Mouse (Mus musculus) kidney, adult 2 months (tissue): ENCODE data around the gene Gm6034.

ENCODE experiments used
- CTCF ChIP-seq: fragments of 200-500 bp; conservative IDR thresholded peaks from 2 replicates; pipeline ENCODE4 v1.5.1; 2011; ENCODE audit warnings: low read depth, mild to moderate bottlenecking, control low read depth, low read length, moderate library complexity, mixed read lengths; ENCODE audit not compliant: insufficient read depth, insufficient read length
- POLR2A ChIP-seq: fragments of 200-500 bp; IDR thresholded peaks from one replicate; pipeline ENCODE4 v1.6.1; 2011; ENCODE audit warnings: low read depth, low read length, control low read depth

DNA sequence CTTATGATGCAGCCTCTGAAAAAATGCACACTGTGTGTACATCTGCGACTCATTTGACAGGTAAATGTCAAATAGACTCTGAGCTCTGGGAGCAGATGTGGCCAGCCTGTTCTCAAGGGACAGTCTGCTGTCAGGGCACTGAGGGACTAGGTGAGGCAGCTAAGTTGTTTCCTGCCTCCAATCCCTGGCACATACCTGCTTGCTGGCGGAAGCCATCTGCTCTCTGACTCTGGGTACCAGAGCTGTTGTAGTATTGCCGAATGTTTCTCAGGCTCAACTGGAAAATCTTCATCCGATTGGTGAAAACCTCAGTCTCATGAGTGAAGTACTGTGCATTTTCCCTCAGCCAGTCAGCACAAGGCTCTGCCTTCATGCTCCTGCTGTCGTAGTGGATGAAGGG lies 25.7 kb upstream of the Gm6034 start:
- TF ChIP-seq CTCF (no peak), POLR2A (no peak)
